Mouse (Mus musculus): ENCODE results near the gene Adamtsl1. TPM values are rescaled to one million over a fixed set of nuclear protein-coding genes. Genes with fewer than 3 reads are reported as not detected.

Gene Adamtsl1
- polyA plus RNA-seq, 1 experiment from 2014 or later, result 33.3 TPM

DNA sequence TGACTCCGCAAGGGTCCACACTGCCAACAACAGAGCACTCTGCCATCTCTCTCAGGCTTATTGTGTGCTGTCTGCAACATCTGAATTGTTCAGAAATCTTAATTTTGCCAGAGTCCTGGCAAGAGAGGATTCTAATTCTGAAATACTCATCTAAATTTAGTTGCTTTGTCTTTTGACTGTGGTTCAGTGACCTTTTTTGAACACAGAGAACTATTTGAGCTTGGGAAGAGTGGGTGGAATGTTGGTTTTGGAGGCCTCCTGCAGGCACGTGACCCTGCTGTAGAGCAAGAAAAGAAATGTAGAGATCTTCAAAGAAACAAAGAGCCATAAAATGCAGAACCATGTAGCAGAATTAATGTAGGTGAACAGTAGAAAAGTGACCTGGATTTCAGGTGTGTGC is 445.0 kb downstream of the Adamtsl1 start:
- Histone ChIP-seq H3K27me3 (ENCODE audit: control insufficient read depth, insufficient read depth, low read length) (no peaks in the 10 kb centered on the region), H3K9me3 (ENCODE audit: control insufficient read depth, low read depth, low read length) (no peaks in the 10 kb centered on the region), H3K9ac (replicated peaks; ENCODE audit: low read depth, low read length) (no peak overlapping the region), H3K36me3 (ENCODE audit: control insufficient read depth, insufficient read depth, low read length) (no peaks in the 10 kb centered on the region), H3K27ac (ENCODE audit: low read length) (no peak overlapping the region), H3K4me1 (ENCODE audit: control insufficient read depth, insufficient read depth, low read length) (no peaks in the 10 kb centered on the region), H3K4me3 (ENCODE audit: low read depth, low read length) (no peak overlapping the region), H3K4me2 (replicated peaks; ENCODE audit: low read depth, low read length) (no peak overlapping the region)
- WGBS, result 70% methylated on average over 2 of the region's 2 CpGs
- ATAC-seq (ENCODE audit: insufficient number of reproducible peaks, insufficient read depth, low FRiP score, low read depth), result no peak

DNA sequence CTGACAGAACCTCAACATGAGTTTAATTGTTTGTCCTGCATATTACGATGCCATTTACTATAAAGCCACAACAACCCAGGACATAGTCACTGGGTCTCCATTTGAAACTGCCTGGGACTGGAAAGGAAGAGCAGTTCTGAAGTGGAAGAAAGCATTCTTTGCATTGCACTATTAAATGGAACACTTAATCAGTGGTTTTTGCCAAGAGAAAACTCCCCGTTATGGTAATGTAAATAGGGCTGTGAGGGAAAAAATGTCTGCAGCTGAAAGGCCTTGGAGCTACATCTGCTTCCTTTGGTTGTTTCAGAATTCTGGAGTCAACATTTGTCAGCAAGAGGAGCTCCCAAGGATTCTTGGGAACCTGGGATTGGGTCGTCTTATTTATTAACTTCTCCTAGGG is 462.2 kb downstream of the Adamtsl1 start:
- H3K4me3 ChIP-seq (ENCODE audit: low read depth, low read length), result no peak overlapping the region
- H3K9ac ChIP-seq (replicated peaks; ENCODE audit: low read depth, low read length), result no peak overlapping the region
- WGBS, result 60% methylated on average over 3 of the region's 3 CpGs
- no peaks in the 10 kb centered on the region for H3K27me3 ChIP-seq (ENCODE audit: control insufficient read depth, insufficient read depth, low read length)
- no peak overlapping the region for H3K27ac ChIP-seq (ENCODE audit: low read length)
- no peak overlapping the region for H3K4me2 ChIP-seq (replicated peaks; ENCODE audit: low read depth, low read length)
- H3K36me3 ChIP-seq (ENCODE audit: control insufficient read depth, insufficient read depth, low read length), result no peaks in the 10 kb centered on the region
- no peaks in the 10 kb centered on the region for H3K4me1 ChIP-seq (ENCODE audit: control insufficient read depth, insufficient read depth, low read length)
- no peaks in the 10 kb centered on the region for H3K9me3 ChIP-seq (ENCODE audit: control insufficient read depth, low read depth, low read length)
- ATAC-seq (ENCODE audit: insufficient number of reproducible peaks, insufficient read depth, low FRiP score, low read depth), result no peak

DNA sequence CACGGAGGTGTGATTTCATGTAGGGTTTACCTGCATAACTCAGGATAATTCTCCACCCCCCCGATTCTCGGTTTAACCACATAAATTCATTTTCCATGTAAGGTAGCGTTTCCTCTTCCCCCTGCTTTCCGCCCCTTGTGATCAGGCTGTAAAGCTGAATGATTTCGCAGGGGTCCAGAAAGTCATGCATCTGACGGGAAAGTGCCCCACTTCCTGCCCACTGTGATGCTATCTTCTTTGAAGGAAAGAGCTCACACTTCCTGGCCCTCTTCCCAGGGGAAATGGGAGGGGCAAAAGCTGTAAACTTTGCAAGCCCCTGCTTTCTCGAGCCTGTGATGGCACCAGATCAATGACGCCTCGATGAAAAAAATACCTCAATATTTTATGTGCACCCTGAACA is 465.2 kb downstream of the Adamtsl1 start:
- no peak overlapping the region for H3K4me3 ChIP-seq (ENCODE audit: low read depth, low read length)

DNA sequence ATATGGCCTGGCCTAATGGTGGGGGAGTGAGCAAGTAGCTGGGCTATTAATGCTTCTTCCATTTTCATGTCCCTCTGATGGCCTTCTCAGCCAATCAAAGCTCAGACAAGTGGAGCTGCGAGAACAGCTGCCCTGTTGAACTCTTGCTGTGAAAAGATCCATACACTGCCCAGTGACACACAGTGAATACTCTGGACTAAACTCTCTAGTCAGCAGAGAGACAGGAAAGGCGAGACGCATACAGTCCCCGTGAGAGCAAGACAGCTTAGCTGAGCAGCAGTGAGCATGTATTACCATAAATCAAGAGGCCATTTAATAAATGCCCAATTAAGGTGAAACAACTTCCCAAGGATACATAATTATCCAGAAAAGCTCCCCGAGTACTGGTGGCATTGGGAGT is 492.6 kb downstream of the Adamtsl1 start:
- no peak for ATAC-seq (ENCODE audit: insufficient number of reproducible peaks, insufficient read depth, low FRiP score, low read depth)
- Histone ChIP-seq H3K4me1 (ENCODE audit: control insufficient read depth, insufficient read depth, low read length) (no peaks in the 10 kb centered on the region), H3K9me3 (ENCODE audit: control insufficient read depth, low read depth, low read length) (no peaks in the 10 kb centered on the region), H3K4me2 (replicated peaks; ENCODE audit: low read depth, low read length) (no peak overlapping the region), H3K27me3 (ENCODE audit: control insufficient read depth, insufficient read depth, low read length) (no peaks in the 10 kb centered on the region), H3K4me3 (ENCODE audit: low read depth, low read length) (no peak overlapping the region), H3K9ac (replicated peaks; ENCODE audit: low read depth, low read length) (no peak overlapping the region), H3K36me3 (ENCODE audit: control insufficient read depth, insufficient read depth, low read length) (no peaks in the 10 kb centered on the region), H3K27ac (ENCODE audit: low read length) (no peak overlapping the region)
- WGBS, result 52% methylated on average over 5 of the region's 5 CpGs

More for the DNA sequence above, 465.2 kb downstream of the Adamtsl1 start:
- Histone ChIP-seq H3K27ac (ENCODE audit: low read length) (no peak overlapping the region), H3K4me2 (replicated peaks; ENCODE audit: low read depth, low read length) (no peak overlapping the region), H3K27me3 (ENCODE audit: control insufficient read depth, insufficient read depth, low read length) (no peaks in the 10 kb centered on the region), H3K36me3 (ENCODE audit: control insufficient read depth, insufficient read depth, low read length) (no peaks in the 10 kb centered on the region), H3K4me1 (ENCODE audit: control insufficient read depth, insufficient read depth, low read length) (no peaks in the 10 kb centered on the region), H3K9ac (replicated peaks; ENCODE audit: low read depth, low read length) (no peak overlapping the region), H3K9me3 (ENCODE audit: control insufficient read depth, low read depth, low read length) (no peaks in the 10 kb centered on the region)
- no peak for ATAC-seq (ENCODE audit: insufficient number of reproducible peaks, insufficient read depth, low FRiP score, low read depth)
- 66% methylated on average over 10 of the region's 10 CpGs for WGBS

DNA sequence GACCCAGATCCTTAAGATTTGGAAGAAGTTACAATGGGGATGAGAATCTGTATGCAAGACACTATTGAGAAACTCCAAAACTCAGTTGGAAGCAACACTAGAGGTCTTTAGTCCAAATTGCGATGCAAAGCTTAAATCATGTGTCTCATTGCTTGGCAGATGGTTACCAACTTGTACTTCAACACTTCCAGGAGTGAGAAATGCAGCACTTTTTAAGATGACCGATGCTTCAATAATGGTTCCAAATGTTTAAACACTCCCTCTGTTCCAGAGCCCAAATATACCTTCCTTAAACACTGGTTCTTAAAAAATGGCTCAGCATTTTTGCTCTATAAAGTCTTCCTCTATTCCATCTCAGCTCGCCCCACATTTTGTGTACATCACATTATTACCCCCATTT is 499.7 kb downstream of the Adamtsl1 start:
- H3K9ac ChIP-seq (replicated peaks; ENCODE audit: low read depth, low read length), result no peak overlapping the region
- no peak for ATAC-seq (ENCODE audit: insufficient number of reproducible peaks, insufficient read depth, low FRiP score, low read depth)
- H3K9me3 ChIP-seq (ENCODE audit: control insufficient read depth, low read depth, low read length), result no peaks in the 10 kb centered on the region
- no peak overlapping the region for H3K27ac ChIP-seq (ENCODE audit: low read length)
- no peak overlapping the region for H3K4me3 ChIP-seq (ENCODE audit: low read depth, low read length)
- H3K4me1 ChIP-seq (ENCODE audit: control insufficient read depth, insufficient read depth, low read length), result no peaks in the 10 kb centered on the region
- WGBS, result 90% methylated on average over 3 of the region's 3 CpGs
- H3K27me3 ChIP-seq (ENCODE audit: control insufficient read depth, insufficient read depth, low read length), result no peaks in the 10 kb centered on the region
- H3K36me3 ChIP-seq (ENCODE audit: control insufficient read depth, insufficient read depth, low read length), result no peaks in the 10 kb centered on the region
- H3K4me2 ChIP-seq (replicated peaks; ENCODE audit: low read depth, low read length), result no peak overlapping the region

DNA sequence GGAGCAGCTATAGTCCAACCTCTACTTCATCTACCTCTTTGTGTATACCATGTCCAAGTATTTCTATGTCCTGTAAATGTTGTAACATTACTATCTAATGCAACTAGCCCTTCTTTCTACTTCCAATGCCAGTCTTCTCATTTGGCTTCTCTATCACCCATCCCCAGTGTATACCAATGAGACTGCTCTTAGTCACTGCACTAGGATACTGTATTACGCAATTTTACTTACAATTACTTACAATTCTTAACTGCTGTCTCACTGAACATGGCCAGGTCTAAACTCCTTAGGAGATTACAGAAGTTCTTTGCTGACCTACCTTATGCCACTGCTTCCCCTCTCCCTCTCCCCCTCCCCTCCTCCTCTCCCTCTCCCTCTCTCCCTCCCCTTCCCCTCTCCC is 505.0 kb downstream of the Adamtsl1 start:
- H3K4me1 ChIP-seq (ENCODE audit: control insufficient read depth, insufficient read depth, low read length), result no peaks in the 10 kb centered on the region
- no peaks in the 10 kb centered on the region for H3K27me3 ChIP-seq (ENCODE audit: control insufficient read depth, insufficient read depth, low read length)
- ATAC-seq (ENCODE audit: insufficient number of reproducible peaks, insufficient read depth, low FRiP score, low read depth), result no peak
- H3K9me3 ChIP-seq (ENCODE audit: control insufficient read depth, low read depth, low read length), result no peaks in the 10 kb centered on the region
- H3K27ac ChIP-seq (ENCODE audit: low read length), result no peak overlapping the region
- WGBS, result 92% methylated on average over 1 of the region's 1 CpGs
- H3K4me2 ChIP-seq (replicated peaks; ENCODE audit: low read depth, low read length), result no peak overlapping the region
- no peak overlapping the region for H3K4me3 ChIP-seq (ENCODE audit: low read depth, low read length)
- H3K9ac ChIP-seq (replicated peaks; ENCODE audit: low read depth, low read length), result no peak overlapping the region
- no peaks in the 10 kb centered on the region for H3K36me3 ChIP-seq (ENCODE audit: control insufficient read depth, insufficient read depth, low read length)

DNA sequence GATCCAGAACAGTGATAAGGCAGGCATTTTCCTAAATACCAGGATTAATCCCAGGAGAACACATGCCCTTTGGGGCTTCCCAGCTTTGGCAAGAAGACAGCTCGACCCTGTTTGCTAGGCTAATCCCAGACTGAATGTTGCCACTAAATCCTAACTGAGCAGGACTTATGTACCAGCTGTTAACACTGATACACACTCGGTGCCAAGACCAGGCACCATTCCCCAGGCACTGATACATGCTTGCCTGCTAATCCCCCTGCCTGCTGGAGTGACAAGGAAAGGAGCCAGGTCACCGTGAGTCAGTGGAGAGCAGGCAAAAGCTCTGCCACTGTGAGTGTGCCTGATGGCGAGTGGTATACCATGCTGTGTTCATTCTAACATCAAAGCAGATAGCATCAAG is 505.6 kb downstream of the Adamtsl1 start:
- ATAC-seq (ENCODE audit: insufficient number of reproducible peaks, insufficient read depth, low FRiP score, low read depth), result no peak
- no peaks in the 10 kb centered on the region for H3K27me3 ChIP-seq (ENCODE audit: control insufficient read depth, insufficient read depth, low read length)
- no peak overlapping the region for H3K4me3 ChIP-seq (ENCODE audit: low read depth, low read length)
- no peaks in the 10 kb centered on the region for H3K4me1 ChIP-seq (ENCODE audit: control insufficient read depth, insufficient read depth, low read length)
- 37% methylated on average over 4 of the region's 4 CpGs for WGBS
- no peak overlapping the region for H3K27ac ChIP-seq (ENCODE audit: low read length)
- H3K9ac ChIP-seq (replicated peaks; ENCODE audit: low read depth, low read length), result no peak overlapping the region
- no peaks in the 10 kb centered on the region for H3K36me3 ChIP-seq (ENCODE audit: control insufficient read depth, insufficient read depth, low read length)
- H3K9me3 ChIP-seq (ENCODE audit: control insufficient read depth, low read depth, low read length), result no peaks in the 10 kb centered on the region
- no peak overlapping the region for H3K4me2 ChIP-seq (replicated peaks; ENCODE audit: low read depth, low read length)

DNA sequence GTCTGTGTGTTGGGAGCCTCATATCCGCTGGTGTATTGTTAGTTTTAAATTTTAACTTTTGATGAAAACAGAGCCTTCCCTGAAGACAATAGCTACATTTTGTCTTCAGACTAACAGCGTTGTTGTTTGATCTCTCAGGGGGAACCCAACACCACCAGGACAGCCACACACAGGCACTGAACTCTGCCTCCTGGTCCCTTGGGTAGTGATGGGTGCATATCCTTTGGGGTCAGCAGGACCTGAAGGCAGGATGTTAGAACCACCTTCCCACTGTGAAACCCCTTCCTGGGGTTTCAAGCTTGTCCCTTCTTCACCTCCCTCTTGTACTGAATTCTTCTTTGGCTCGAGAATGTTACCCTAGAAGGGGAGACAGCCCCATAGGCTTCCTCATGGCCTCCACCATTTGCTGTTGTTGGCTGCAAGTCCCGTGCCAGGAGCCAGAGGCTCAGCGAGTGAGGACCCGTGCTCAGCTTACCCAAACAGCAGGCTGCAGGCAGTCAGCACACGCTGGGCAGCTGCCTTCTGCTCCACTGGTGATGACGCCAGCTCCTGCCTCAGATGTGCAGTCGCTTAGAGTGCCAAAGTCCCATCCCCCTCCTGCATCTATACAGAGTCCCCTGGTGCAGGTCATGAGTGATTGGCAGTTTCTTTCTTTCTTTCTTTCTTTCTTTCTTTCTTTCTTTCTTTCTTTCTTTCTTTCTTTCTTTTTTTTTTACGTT is 506.6 kb downstream of the Adamtsl1 start:
- no peak overlapping the region for H3K9ac ChIP-seq (replicated peaks; ENCODE audit: low read depth, low read length)
- H3K4me3 ChIP-seq (ENCODE audit: low read depth, low read length), result no peak overlapping the region
- H3K27me3 ChIP-seq (ENCODE audit: control insufficient read depth, insufficient read depth, low read length), result no peaks in the 10 kb centered on the region
- no peaks in the 10 kb centered on the region for H3K9me3 ChIP-seq (ENCODE audit: control insufficient read depth, low read depth, low read length)
- H3K36me3 ChIP-seq (ENCODE audit: control insufficient read depth, insufficient read depth, low read length), result no peaks in the 10 kb centered on the region
- no peaks in the 10 kb centered on the region for H3K4me1 ChIP-seq (ENCODE audit: control insufficient read depth, insufficient read depth, low read length)
- H3K27ac ChIP-seq (ENCODE audit: low read length), result no peak overlapping the region
- WGBS, result 67% methylated on average over 10 of the region's 10 CpGs
- no peak for ATAC-seq (ENCODE audit: insufficient number of reproducible peaks, insufficient read depth, low FRiP score, low read depth)
- no peak overlapping the region for H3K4me2 ChIP-seq (replicated peaks; ENCODE audit: low read depth, low read length)

DNA sequence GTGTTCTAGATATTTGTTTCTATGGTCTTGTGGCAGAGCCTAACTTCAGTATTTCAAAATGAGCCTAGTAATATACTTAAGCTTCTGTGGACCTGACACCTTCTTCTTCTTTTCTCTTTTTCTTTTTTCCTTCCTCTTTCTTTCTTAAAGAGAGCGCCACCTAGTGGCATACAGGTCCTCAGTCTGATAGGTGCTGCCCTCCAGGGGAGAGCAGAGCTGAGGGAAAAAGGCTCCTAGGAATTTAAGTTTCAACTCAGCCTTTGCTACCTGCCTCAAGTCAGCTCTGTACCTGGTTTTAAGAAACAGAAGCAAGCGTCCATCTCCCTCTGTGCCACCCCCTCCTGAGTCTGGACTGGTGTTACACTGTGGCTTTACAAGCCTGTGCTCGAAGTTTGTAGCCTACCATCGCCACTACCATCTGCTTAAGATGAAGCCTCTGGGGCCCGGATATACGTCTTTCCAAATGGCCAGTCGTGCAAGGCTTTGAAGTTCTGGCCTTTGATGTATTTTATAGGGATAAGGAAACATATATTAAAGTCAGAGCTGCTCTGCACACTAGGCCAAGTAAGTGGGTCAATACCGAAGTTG is 510.7 kb downstream of the Adamtsl1 start:
- Histone ChIP-seq H3K4me1 (ENCODE audit: control insufficient read depth, insufficient read depth, low read length) (peaks cover 2% of the 10 kb centered on the region; the same call in 1 of the 2 replicates), H3K9me3 (ENCODE audit: control insufficient read depth, low read depth, low read length) (no peaks in the 10 kb centered on the region), H3K4me2 (replicated peaks; ENCODE audit: low read depth, low read length) (no peak overlapping the region), H3K36me3 (ENCODE audit: control insufficient read depth, insufficient read depth, low read length) (no peaks in the 10 kb centered on the region), H3K27ac (ENCODE audit: low read length) (no peak overlapping the region), H3K9ac (replicated peaks; ENCODE audit: low read depth, low read length) (no peak overlapping the region), H3K4me3 (ENCODE audit: low read depth, low read length) (no peak overlapping the region), H3K27me3 (ENCODE audit: control insufficient read depth, insufficient read depth, low read length) (no peaks in the 10 kb centered on the region)
- no peak for ATAC-seq (ENCODE audit: insufficient number of reproducible peaks, insufficient read depth, low FRiP score, low read depth)
- 50% methylated on average over 8 of the region's 8 CpGs for WGBS
